Mouse (Mus musculus) embryonic facial prominence, embryonic 14.5 days (tissue): ENCODE data around the gene Abcc9. TPM values are rescaled to one million over a fixed set of nuclear protein-coding genes. Genes with fewer than 3 reads are reported as not detected.
A peak's percentile ranks its signal among the peaks of the same experiment; 100 is the strongest.

Experiments used
- ATAC-seq: fragments of 200-750 bp; cut with Nextera tagmentation; 2 replicates; pipeline ENCODE4 v1.8.0; 2017; ENCODE audit warnings: low read depth, moderate number of reproducible peaks, moderate TSS enrichment
- DNase-seq: peaks from one replicate; pipeline ENCODE4 v3.0.0-alpha.2; 2015; ENCODE audit warnings: low spot score
- H3K27ac ChIP-seq: fragments of 300-500 bp; sonication (generic); replicated peaks from 2 replicates; pipeline ENCODE4 v1.5.1; 2014; ENCODE audit warnings: low read depth, mild to moderate bottlenecking, low read length, moderate library complexity
- H3K27me3 ChIP-seq: fragments of 300-500 bp; sonication (generic); replicated peaks from 2 replicates; pipeline ENCODE4 v1.6.1; 2014; ENCODE audit warnings: low read length; ENCODE audit not compliant: control insufficient read depth, insufficient read depth
- H3K36me3 ChIP-seq: fragments of 300-500 bp; sonication (generic); 2 replicates; pipeline ENCODE4 v1.6.1; 2014; ENCODE audit warnings: low read length, mixed read lengths; ENCODE audit not compliant: control insufficient read depth, insufficient read depth
- H3K4me1 ChIP-seq: fragments of 300-500 bp; sonication (generic); 2 replicates; pipeline ENCODE4 v1.6.1; 2014; ENCODE audit warnings: antibody characterized with exemption, low read length; ENCODE audit not compliant: control insufficient read depth, insufficient read depth
- H3K4me2 ChIP-seq: fragments of 300-500 bp; sonication (generic); 2 replicates; pipeline ENCODE4 v1.6.1; 2014; ENCODE audit warnings: low read depth, mild to moderate bottlenecking, low read length, moderate library complexity, mixed read lengths
- H3K4me3 ChIP-seq: fragments of 300-500 bp; sonication (generic); 2 replicates; pipeline ENCODE4 v1.5.1; 2014; ENCODE audit warnings: low read depth, mild to moderate bottlenecking, low read length
- H3K9ac ChIP-seq: fragments of 300-500 bp; sonication (generic); 2 replicates; pipeline ENCODE4 v1.6.1; 2014; ENCODE audit warnings: low read depth, mild to moderate bottlenecking, low read length, moderate library complexity, mixed read lengths
- H3K9me3 ChIP-seq: fragments of 300-500 bp; sonication (generic); 2 replicates; pipeline ENCODE4 v1.6.1; 2016; ENCODE audit warnings: low read length; ENCODE audit not compliant: control insufficient read depth
- WGBS: fragments of 180-500 bp; shearing (Covaris S2); extraction: QIAGEN DNeasy Blood & Tissue Kit; methylation state at CpG from one replicate; pipeline ENCODE4 v1.1.7; 2014; 5-methylcytosine and 5-hydroxymethylcytosine counted together
- polyA plus RNA-seq: library from polyadenylated mRNA; unstranded; fragments of >200 nt; fragmentation: Nextera tagmentation; extraction: Ambion mirVana; gene quantifications from 2 replicates; pipeline ENCODE4 v1.2.1, GENCODE M21; 2014

The Abcc9 gene
- polyA plus RNA-seq, 1 experiment from 2014 or later: 7.7 TPM

- Histone ChIP-seq H3K36me3 (no peaks in the 10 kb centered on the region), H3K27me3 (no peaks in the 10 kb centered on the region), H3K27ac (no peak overlapping the region), H3K9ac (no peak overlapping the region), H3K4me3 (no peak overlapping the region), H3K9me3 (no peaks in the 10 kb centered on the region), H3K4me1 (no peaks in the 10 kb centered on the region), H3K4me2 (no peak overlapping the region)
- WGBS: 32% methylated on average over 5 of the region's 5 CpGs
- DNase-seq (no peak), ATAC-seq (no peak)
These were observed 47.6 kb downstream of the Abcc9 start for GRCm38 (mm10) chr6:142654561-142654960.

GRCm38 (mm10) chr6:142652175-142652574 is 49.9 kb downstream of the Abcc9 start:
- H3K4me1 ChIP-seq: no peaks in the 10 kb centered on the region
- no peak overlapping the region for H3K4me3 ChIP-seq
- peak; percentile 33; the same call in 1 of the 2 replicates for ATAC-seq
- H3K9me3 ChIP-seq: no peaks in the 10 kb centered on the region
- WGBS: 69% methylated on average over 1 of the region's 1 CpGs
- H3K9ac ChIP-seq: no peak overlapping the region
- no peak overlapping the region for H3K27ac ChIP-seq
- H3K36me3 ChIP-seq: no peaks in the 10 kb centered on the region
- no peaks in the 10 kb centered on the region for H3K27me3 ChIP-seq
- H3K4me2 ChIP-seq: no peak overlapping the region
- DNase-seq: no peak

DNA sequence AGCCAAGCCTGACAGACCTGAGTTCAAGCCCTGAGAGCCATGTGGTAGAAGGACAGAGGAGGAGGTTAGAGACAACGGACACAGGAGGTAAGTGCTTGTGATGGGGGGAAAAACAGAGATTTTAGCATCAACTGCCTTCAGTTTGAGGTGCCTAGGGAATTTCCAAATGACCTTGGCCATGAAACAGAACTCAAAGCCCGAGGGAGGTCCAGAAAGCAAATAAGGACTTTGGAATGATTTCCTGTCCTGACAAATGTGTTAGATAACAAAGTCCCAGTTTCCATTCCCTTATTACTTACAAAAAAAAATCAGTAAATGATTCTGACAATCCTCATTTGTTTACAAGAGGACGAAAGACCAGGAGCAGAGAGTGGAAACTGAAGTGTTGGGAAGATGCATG is 52.8 kb downstream of the Abcc9 start:
- no peaks in the 10 kb centered on the region for H3K36me3 ChIP-seq
- H3K4me2 ChIP-seq: no peak overlapping the region
- no peak overlapping the region for H3K4me3 ChIP-seq
- DNase-seq (no peak), ATAC-seq (no peak)
- no peaks in the 10 kb centered on the region for H3K9me3 ChIP-seq
- H3K4me1 ChIP-seq: no peaks in the 10 kb centered on the region
- H3K27me3 ChIP-seq: no peaks in the 10 kb centered on the region
- H3K9ac ChIP-seq: no peak overlapping the region
- no peak overlapping the region for H3K27ac ChIP-seq
- 76% methylated on average over 3 of the region's 3 CpGs for WGBS

DNA sequence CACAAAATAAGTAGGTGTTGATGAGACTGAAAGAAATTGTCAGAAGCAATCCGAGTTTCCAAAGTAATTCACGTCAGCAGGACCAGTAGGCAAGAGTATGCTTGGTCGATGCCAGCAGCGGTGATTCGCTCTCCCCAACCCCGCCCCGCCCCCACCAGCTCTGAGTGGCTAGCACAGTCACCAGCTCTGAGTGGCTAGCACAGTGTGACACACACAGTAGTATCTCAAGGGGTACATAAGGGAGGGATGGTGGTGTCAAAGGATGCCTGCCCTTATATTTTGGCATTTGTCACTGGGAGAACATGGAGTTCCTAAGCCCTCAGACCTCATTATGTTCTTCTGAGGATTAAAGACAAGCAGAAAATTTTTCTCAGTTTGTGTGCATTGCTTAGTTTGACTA is 56.6 kb downstream of the Abcc9 start:
- Histone ChIP-seq H3K9ac (no peak overlapping the region), H3K36me3 (no peaks in the 10 kb centered on the region), H3K4me2 (no peak overlapping the region), H3K4me1 (no peaks in the 10 kb centered on the region), H3K27me3 (no peaks in the 10 kb centered on the region), H3K4me3 (no peak overlapping the region), H3K27ac (no peak overlapping the region), H3K9me3 (no peaks in the 10 kb centered on the region)
- no peak for DNase-seq
- ATAC-seq: no peak
- 69% methylated on average over 7 of the region's 7 CpGs for WGBS

GRCm38 (mm10) chr6:142639301-142639700 is 62.8 kb downstream of the Abcc9 start:
- no peaks in the 10 kb centered on the region for H3K4me1 ChIP-seq
- no peaks in the 10 kb centered on the region for H3K36me3 ChIP-seq
- H3K4me3 ChIP-seq: no peak overlapping the region
- no peaks in the 10 kb centered on the region for H3K9me3 ChIP-seq
- H3K4me2 ChIP-seq: no peak overlapping the region
- no peak overlapping the region for H3K27ac ChIP-seq
- ATAC-seq: no peak
- 81% methylated on average over 10 of the region's 10 CpGs for WGBS
- H3K9ac ChIP-seq: no peak overlapping the region
- no peak for DNase-seq
- H3K27me3 ChIP-seq: no peaks in the 10 kb centered on the region

DNA sequence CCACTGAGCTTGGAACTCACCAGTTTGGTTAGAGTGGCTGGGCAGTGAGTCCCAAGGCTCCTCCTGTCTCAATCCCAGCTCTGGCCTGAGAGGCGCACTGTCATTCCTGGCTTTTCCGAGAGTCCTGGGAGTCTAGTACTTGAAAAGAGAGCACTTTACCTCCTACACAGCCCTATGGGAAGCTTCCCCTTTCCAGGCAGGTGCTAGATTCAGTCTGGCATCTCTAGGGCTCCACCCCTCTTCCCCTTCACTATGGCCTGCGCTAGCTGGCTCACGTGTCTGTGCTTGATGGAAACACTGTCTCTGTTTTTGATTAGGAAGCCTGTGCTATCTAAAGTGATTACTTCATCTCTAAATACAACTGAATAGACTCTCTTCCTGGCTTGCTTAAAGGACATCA is 66.5 kb downstream of the Abcc9 start:
- Histone ChIP-seq H3K4me3 (no peak overlapping the region), H3K36me3 (no peaks in the 10 kb centered on the region), H3K27me3 (no peaks in the 10 kb centered on the region), H3K4me2 (no peak overlapping the region), H3K4me1 (no peaks in the 10 kb centered on the region), H3K27ac (no peak overlapping the region), H3K9ac (no peak overlapping the region), H3K9me3 (no peaks in the 10 kb centered on the region)
- peak; percentile 62; the same call in 1 of the 2 replicates for ATAC-seq
- peak; percentile 39 for DNase-seq
- WGBS: 35% methylated on average over 4 of the region's 4 CpGs

DNA sequence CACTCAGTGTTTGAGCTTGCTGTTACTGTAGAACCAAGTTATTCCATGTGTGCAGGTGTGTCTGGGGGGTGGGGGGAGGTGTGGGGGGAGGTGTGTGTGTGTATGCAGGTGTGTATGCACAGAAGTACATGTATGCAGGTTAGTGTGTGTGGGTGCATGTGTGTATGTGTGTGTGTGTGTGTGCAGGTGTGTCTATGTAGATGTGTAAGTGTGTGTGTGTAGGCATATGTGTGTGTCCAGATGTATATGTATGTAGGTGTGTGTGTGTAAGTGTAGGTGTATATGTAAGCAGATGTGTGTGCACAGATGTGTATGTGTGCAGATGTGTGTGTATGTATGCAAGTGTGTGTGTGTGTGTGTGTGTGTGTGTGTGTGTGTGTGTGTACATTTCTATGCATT is 66.9 kb downstream of the Abcc9 start:
- Histone ChIP-seq H3K4me1 (no peaks in the 10 kb centered on the region), H3K4me2 (no peak overlapping the region), H3K27me3 (no peaks in the 10 kb centered on the region), H3K4me3 (no peak overlapping the region), H3K9ac (no peak overlapping the region), H3K27ac (no peak overlapping the region), H3K36me3 (no peaks in the 10 kb centered on the region), H3K9me3 (no peaks in the 10 kb centered on the region)
- no peak for ATAC-seq
- DNase-seq: no peak

DNA sequence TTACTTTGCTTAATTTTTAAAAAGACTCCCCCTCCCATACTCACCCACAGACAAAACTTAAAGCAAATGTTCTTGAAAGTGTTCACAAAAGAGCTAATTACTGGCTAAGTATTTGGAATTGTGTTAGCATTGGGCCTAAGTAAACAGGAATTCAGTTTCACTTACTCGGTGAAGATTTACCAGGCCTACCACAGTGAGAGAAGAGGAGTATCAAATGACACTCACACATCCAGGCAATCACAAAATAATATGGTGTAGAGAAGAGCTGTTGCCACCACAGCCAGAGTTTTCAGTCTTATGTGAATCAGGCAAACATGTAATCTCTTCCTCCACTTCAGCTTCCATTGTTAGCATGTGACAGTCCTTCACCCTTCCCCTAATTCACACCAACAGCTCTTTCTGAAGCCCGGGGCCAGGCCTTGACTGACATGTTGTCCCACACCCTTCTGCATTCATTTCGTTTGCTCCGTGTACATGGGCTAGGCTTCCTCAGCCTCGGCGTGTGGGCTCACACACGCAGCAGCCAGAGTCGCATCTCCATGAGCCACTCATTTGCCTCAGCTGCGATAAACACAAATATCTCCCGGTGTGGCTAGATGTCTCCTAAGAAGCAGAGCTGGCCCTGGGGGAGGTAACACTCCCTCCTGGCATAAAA is 67.5 kb downstream of the Abcc9 start:
- H3K9ac ChIP-seq: no peak overlapping the region
- no peak overlapping the region for H3K27ac ChIP-seq
- H3K4me2 ChIP-seq: no peak overlapping the region
- DNase-seq (peak; percentile 47), ATAC-seq (peak; percentile 83)
- no peaks in the 10 kb centered on the region for H3K4me1 ChIP-seq
- no peaks in the 10 kb centered on the region for H3K9me3 ChIP-seq
- 65% methylated on average over 10 of the region's 10 CpGs for WGBS
- H3K4me3 ChIP-seq: no peak overlapping the region
- no peaks in the 10 kb centered on the region for H3K36me3 ChIP-seq
- no peaks in the 10 kb centered on the region for H3K27me3 ChIP-seq

DNA sequence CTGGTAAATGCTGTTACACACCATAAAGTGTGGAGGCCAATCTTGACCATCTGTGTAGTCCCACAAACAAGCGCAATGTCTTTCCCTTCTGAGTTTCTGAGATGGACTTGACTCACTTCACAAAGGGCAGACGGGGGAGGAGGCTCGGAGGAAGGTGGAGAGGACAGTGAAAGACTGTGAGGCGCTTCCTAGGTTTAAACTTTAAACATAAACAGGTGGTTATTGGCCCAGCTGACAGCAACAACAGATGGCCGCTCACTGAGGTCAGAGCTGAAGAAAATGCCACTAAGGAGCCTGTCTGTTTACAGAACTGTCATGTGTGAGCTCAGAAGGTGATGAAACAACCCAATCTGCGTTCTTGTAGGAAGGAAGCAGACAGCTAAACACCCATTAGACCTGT is 78.8 kb downstream of the Abcc9 start:
- H3K4me1 ChIP-seq: no peaks in the 10 kb centered on the region
- no peak for DNase-seq
- 67% methylated on average over 6 of the region's 6 CpGs for WGBS

More for the DNA sequence above, 78.8 kb downstream of the Abcc9 start:
- Histone ChIP-seq H3K9ac (no peak overlapping the region), H3K27ac (no peak overlapping the region), H3K27me3 (no peaks in the 10 kb centered on the region), H3K4me3 (no peak overlapping the region), H3K4me2 (no peak overlapping the region), H3K9me3 (no peaks in the 10 kb centered on the region), H3K36me3 (no peaks in the 10 kb centered on the region)
- ATAC-seq: no peak
